14 mouse cellular contexts compared by ENCODE assay signal in genomic region chr1:92703903-92704302, GRCm38 (mm10). TPM values are rescaled to one million over a fixed set of nuclear protein-coding genes. Genes with fewer than 3 reads are reported as not detected.
DNase-seq lines count a peak whose midpoint lies in the region; ATAC-seq and TF ChIP-seq lines count a peak whose summit lies in the region.
"Had no signal": no experiment of that assay in that cellular context is flagged by ENCODE, and none has a peak within 500 bp of the region (broad histone marks: within the 10 kb centered on the region; RNA-seq: fewer than 3 reads in every experiment).

No protein-coding gene starts in this region.

- whole genome bisulfite sequencing in embryonic facial prominence, embryonic 14.5 days, result 60% methylated on average over 12 of the region's 12 CpGs
- 62% methylated on average over 12 of the region's 12 CpGs for WGBS in heart, embryonic 16.5 days

- no peaks in the 10 kb centered on the region for H3K36me3 ChIP-seq in C2C12 (ENCODE audit: control insufficient read depth, insufficient read depth)
- no peaks in the 10 kb centered on the region for H3K36me3 ChIP-seq in embryonic facial prominence, embryonic 14.5 days (ENCODE audit: control insufficient read depth, insufficient read depth, low read length)
- no peaks in the 10 kb centered on the region for H3K36me3 ChIP-seq in heart, embryonic 16.5 days (ENCODE audit: control insufficient read depth, insufficient read depth)
- H3K36me3 ChIP-seq: forebrain, embryonic 15.5 days had no signal

- H3K4me3 ChIP-seq in C2C12 (ENCODE audit: insufficient read depth, poor library complexity, severe bottlenecking), result no peak overlapping the region
- H3K4me3 ChIP-seq in embryonic facial prominence, embryonic 14.5 days (ENCODE audit: low read depth, low read length), result no peak overlapping the region
- no peak overlapping the region for H3K4me3 ChIP-seq in heart, embryonic 16.5 days (ENCODE audit: low read length)
- H3K4me3 ChIP-seq: forebrain, embryonic 15.5 days had no signal

- H3K9me3 ChIP-seq in embryonic facial prominence, embryonic 14.5 days (ENCODE audit: control insufficient read depth, low read length), result no peaks in the 10 kb centered on the region
- H3K9me3 ChIP-seq in heart, embryonic 16.5 days (replicated peaks; ENCODE audit: control insufficient read depth, low read length), result peaks cover 5% of the 10 kb centered on the region; the same call in 1 of the 2 replicates
- H3K9me3 ChIP-seq: forebrain, embryonic 15.5 days had no signal

- no peak for DNase-seq in frontal cortex, postnatal 36 days (ENCODE audit: low spot score in 2 of 2)
- DNase-seq in embryonic facial prominence, embryonic 14.5 days (ENCODE audit: low spot score), result peak; percentile 83
- DNase-seq in cerebellum, adult 8-10 months, result no peak
- no peak for DNase-seq in cerebellum, postnatal 25 days
- no peak for DNase-seq in left cerebral cortex, postnatal 36 days (ENCODE audit: low spot score in 2 of 2)
- DNase-seq: B cell, adult 2 months; kidney, adult 2 months; thymus, postnatal 14 days had no signal

- H3K79me2 ChIP-seq in C2C12 (ENCODE audit: control insufficient read depth, insufficient read depth), result no peaks in the 10 kb centered on the region

- ATAC-seq in frontal cortex, adult (ENCODE audit: low TSS enrichment), result peak; percentile 65; the same call in 1 of the 2 replicates
- ATAC-seq in embryonic facial prominence, embryonic 14.5 days (ENCODE audit: low read depth), result peak; percentile 54
- no peak for ATAC-seq in heart, embryonic 16.5 days (replicated peaks; ENCODE audit: extremely low read depth, insufficient read depth, low FRiP score)
- ATAC-seq: forebrain, embryonic 15.5 days had no signal

- intact Hi-C loops in left cerebral cortex, postnatal 36 days (cut with DNase I), result no loop called here

- peaks cover 8% of the 10 kb centered on the region for H3K4me1 ChIP-seq in embryonic facial prominence, embryonic 14.5 days (ENCODE audit: control insufficient read depth, insufficient read depth, low read length)
- peaks cover 25% of the 10 kb centered on the region for H3K4me1 ChIP-seq in heart, embryonic 16.5 days (ENCODE audit: control insufficient read depth, insufficient read depth, low read length)

- no peaks in the 10 kb centered on the region for H3K27me3 ChIP-seq in C2C12 (ENCODE audit: control insufficient read depth, insufficient read depth, insufficient read length)
- H3K27me3 ChIP-seq in embryonic facial prominence, embryonic 14.5 days (replicated peaks; ENCODE audit: control insufficient read depth, insufficient read depth, low read length), result no peaks in the 10 kb centered on the region
- no peaks in the 10 kb centered on the region for H3K27me3 ChIP-seq in heart, embryonic 16.5 days (ENCODE audit: control insufficient read depth, insufficient read depth, low read length)
- H3K27me3 ChIP-seq: forebrain, embryonic 15.5 days had no signal

- H3K4me2 ChIP-seq in embryonic facial prominence, embryonic 14.5 days (ENCODE audit: low read depth, low read length), result no peak overlapping the region
- H3K4me2 ChIP-seq in heart, embryonic 16.5 days (ENCODE audit: low read depth, low read length), result 0 out of 2 replicates have a peak overlapping the region, but pooled peaks have one; percentile 2
- H3K4me2 ChIP-seq: forebrain, embryonic 15.5 days; midbrain, embryonic 11.5 days had no signal

- no peaks in the 10 kb centered on the region for H3K79me3 ChIP-seq in C2C12 (ENCODE audit: low read depth)

- no peak overlapping the region for H3ac ChIP-seq in C2C12 (ENCODE audit: control insufficient read depth, insufficient read length, low read depth)

- peak overlapping the region; percentile 46; the same call in 1 of the 2 replicates for H3K27ac ChIP-seq in embryonic facial prominence, embryonic 14.5 days (replicated peaks; ENCODE audit: low read depth, low read length)
- H3K27ac ChIP-seq in heart, embryonic 16.5 days (ENCODE audit: low read length), result peak overlapping the region; percentile 4; the same call in 1 of the 2 replicates
- H3K27ac ChIP-seq: forebrain, embryonic 15.5 days; liver, embryonic 14.5 days had no signal

- TF ChIP-seq CTCF in C2C12 (IDR thresholded peaks at IDR 0.05; ENCODE audit: control insufficient read depth, insufficient read depth, insufficient read length), result no peak

- no peak overlapping the region for H3K9ac ChIP-seq in embryonic facial prominence, embryonic 14.5 days (ENCODE audit: low read depth, low read length)
- H3K9ac ChIP-seq in heart, embryonic 16.5 days (ENCODE audit: low read length), result no peak overlapping the region; the same call in 1 of the 2 replicates
- H3K9ac ChIP-seq: forebrain, embryonic 15.5 days; liver, embryonic 14.5 days had no signal

TF ChIP-seq in C2C12, 6 proteins besides CTCF, POLR2A, EP300 and RAD21:
- peak; percentile 29 for TF ChIP-seq CEBPB (IDR thresholded peaks at IDR 0.05; ENCODE audit: low read depth)
- TF ChIP-seq MYOD1 (IDR thresholded peaks at IDR 0.05; ENCODE audit: control insufficient read depth, insufficient read length, low read depth), result peak; percentile 100
- no peak for TF ChIP-seq MAX (IDR thresholded peaks at IDR 0.05)
- TF ChIP-seq MYOG (IDR thresholded peaks at IDR 0.05; ENCODE audit: control insufficient read depth, extremely low read depth, insufficient read length), result no peak
- TF ChIP-seq FOSL1 (IDR thresholded peaks at IDR 0.05; ENCODE audit: insufficient read depth, low read length, poor library complexity, severe bottlenecking), result peak; percentile 69
- peak; percentile 77 for TF ChIP-seq USF1 (IDR thresholded peaks at IDR 0.05; ENCODE audit: low read depth)

RNA-seq across cellular contexts. Expression of gene Otos, which starts 55.3 kb away (rescaled TPM):
- polyA plus RNA-seq in C2C12 (2012; fragmentation: generic; extraction: Trizol), result not detected
- 0.12 and 0.51 TPM in 2 replicates for polyA plus RNA-seq in embryonic facial prominence, embryonic 14.5 days (2014; fragmentation: Nextera tagmentation; extraction: Ambion mirVana)
- polyA plus RNA-seq in heart, embryonic 16.5 days (2015; fragmentation: Nextera tagmentation; extraction: Ambion mirVana), result 0.24 and 0.47 TPM in 2 replicates
- not detected for total RNA-seq in left cerebral cortex, postnatal 36 days (2021)
- polyA plus RNA-seq: forebrain, embryonic 15.5 days had no signal
